Mouse (Mus musculus): ENCODE measurements around the gene Dhx32. TPM values are rescaled to one million over a fixed set of nuclear protein-coding genes. Genes with fewer than 3 reads are reported as not detected.

Dhx32 gene
- polyA plus RNA-seq, 1 experiment from 2014 or later = 27.7 TPM

- 0 out of 2 replicates have a peak, but pooled peaks cover 6% of the 10 kb centered on the region for H3K4me1 ChIP-seq
- no peak overlapping the region for H3K4me2 ChIP-seq
- H3K4me3 ChIP-seq = no peak overlapping the region
- H3K36me3 ChIP-seq = no peaks in the 10 kb centered on the region
- H3K9me3 ChIP-seq = no peaks in the 10 kb centered on the region
- H3K9ac ChIP-seq = no peak overlapping the region
- no peaks in the 10 kb centered on the region for H3K27me3 ChIP-seq
- H3K27ac ChIP-seq = no peak overlapping the region
- WGBS = 83% methylated on average over 8 of the region's 8 CpGs
- ATAC-seq (ENCODE audit: borderline replicate concordance, extremely low read depth, low FRiP score, low TSS enrichment) = no peak
Measured at GRCm38 (mm10) chr7:133747372-133747771, 35.2 kb downstream of the Dhx32 start.

- Histone ChIP-seq H3K9me3 (no peaks in the 10 kb centered on the region), H3K36me3 (peaks cover 5% of the 10 kb centered on the region; the same call in 1 of the 2 replicates), H3K4me2 (no peak overlapping the region), H3K27ac (no peak overlapping the region), H3K4me3 (no peak overlapping the region), H3K9ac (no peak overlapping the region), H3K4me1 (no peaks in the 10 kb centered on the region), H3K27me3 (no peaks in the 10 kb centered on the region)
- no peak for ATAC-seq (ENCODE audit: borderline replicate concordance, extremely low read depth, low FRiP score, low TSS enrichment)
- WGBS = 28% methylated on average over 4 of the region's 4 CpGs
Measured at GRCm38 (mm10) chr7:133744701-133745100, 37.8 kb downstream of the Dhx32 start.

- Histone ChIP-seq H3K9me3 (no peaks in the 10 kb centered on the region), H3K27me3 (no peaks in the 10 kb centered on the region), H3K4me3 (no peak overlapping the region), H3K4me2 (no peak overlapping the region), H3K9ac (no peak overlapping the region), H3K27ac (no peak overlapping the region), H3K36me3 (peaks cover 5% of the 10 kb centered on the region; the same call in 1 of the 2 replicates), H3K4me1 (no peaks in the 10 kb centered on the region)
- WGBS = 60% methylated on average over 1 of the region's 1 CpGs
- ATAC-seq (ENCODE audit: borderline replicate concordance, extremely low read depth, low FRiP score, low TSS enrichment) = no peak
Measured at GRCm38 (mm10) chr7:133744209-133744608, 38.3 kb downstream of the Dhx32 start.

- no peak for ATAC-seq (ENCODE audit: borderline replicate concordance, extremely low read depth, low FRiP score, low TSS enrichment)
- no peak overlapping the region for H3K4me3 ChIP-seq
- peaks cover 5% of the 10 kb centered on the region; the same call in 1 of the 2 replicates for H3K36me3 ChIP-seq
- no peak overlapping the region for H3K9ac ChIP-seq
- no peak overlapping the region for H3K4me2 ChIP-seq
- no peaks in the 10 kb centered on the region for H3K9me3 ChIP-seq
- WGBS = 25% methylated on average over 4 of the region's 4 CpGs
- H3K27me3 ChIP-seq = no peaks in the 10 kb centered on the region
- H3K4me1 ChIP-seq = no peaks in the 10 kb centered on the region
- H3K27ac ChIP-seq = no peak overlapping the region
Measured at GRCm38 (mm10) chr7:133743611-133744010, 38.9 kb downstream of the Dhx32 start.

- Histone ChIP-seq H3K27me3 (no peaks in the 10 kb centered on the region), H3K27ac (no peak overlapping the region), H3K4me3 (no peak overlapping the region), H3K4me2 (no peak overlapping the region), H3K9ac (no peak overlapping the region), H3K9me3 (no peaks in the 10 kb centered on the region), H3K4me1 (no peaks in the 10 kb centered on the region), H3K36me3 (peaks cover 5% of the 10 kb centered on the region; the same call in 1 of the 2 replicates)
- 77% methylated on average over 12 of the region's 12 CpGs for WGBS
- no peak for ATAC-seq (ENCODE audit: borderline replicate concordance, extremely low read depth, low FRiP score, low TSS enrichment)
Measured at GRCm38 (mm10) chr7:133742530-133743325, 39.8 kb downstream of the Dhx32 start.

GRCm38 (mm10) chr7:133740558-133740957 lies 42.0 kb downstream of the Dhx32 start:
- no peak overlapping the region for H3K27ac ChIP-seq
- 87% methylated on average over 7 of the region's 7 CpGs for WGBS
- no peaks in the 10 kb centered on the region for H3K27me3 ChIP-seq
- peaks cover 5% of the 10 kb centered on the region; the same call in 1 of the 2 replicates for H3K36me3 ChIP-seq
- ATAC-seq (ENCODE audit: borderline replicate concordance, extremely low read depth, low FRiP score, low TSS enrichment) = no peak
- no peaks in the 10 kb centered on the region for H3K4me1 ChIP-seq
- no peak overlapping the region for H3K4me2 ChIP-seq
- no peaks in the 10 kb centered on the region for H3K9me3 ChIP-seq
- no peak overlapping the region for H3K4me3 ChIP-seq
- H3K9ac ChIP-seq = no peak overlapping the region

- Histone ChIP-seq H3K27ac (no peak overlapping the region), H3K27me3 (no peaks in the 10 kb centered on the region), H3K36me3 (no peaks in the 10 kb centered on the region), H3K4me2 (no peak overlapping the region), H3K4me1 (no peaks in the 10 kb centered on the region), H3K9ac (no peak overlapping the region), H3K4me3 (no peak overlapping the region), H3K9me3 (no peaks in the 10 kb centered on the region)
- 63% methylated on average over 4 of the region's 4 CpGs for whole genome bisulfite sequencing
- ATAC-seq (ENCODE audit: borderline replicate concordance, extremely low read depth, low FRiP score, low TSS enrichment) = no peak
Measured at GRCm38 (mm10) chr7:133731971-133732645, 50.4 kb downstream of the Dhx32 start.

- Histone ChIP-seq H3K36me3 (no peaks in the 10 kb centered on the region), H3K4me3 (no peak overlapping the region), H3K27me3 (no peaks in the 10 kb centered on the region), H3K9ac (no peak overlapping the region), H3K4me2 (no peak overlapping the region), H3K4me1 (no peaks in the 10 kb centered on the region), H3K27ac (no peak overlapping the region), H3K9me3 (no peaks in the 10 kb centered on the region)
- ATAC-seq (ENCODE audit: borderline replicate concordance, extremely low read depth, low FRiP score, low TSS enrichment) = no peak
- 74% methylated on average over 11 of the region's 11 CpGs for WGBS
Measured at GRCm38 (mm10) chr7:133730324-133731191, 52.0 kb downstream of the Dhx32 start.

GRCm38 (mm10) chr7:133729351-133729750 lies 53.2 kb downstream of the Dhx32 start:
- H3K9ac ChIP-seq = no peak overlapping the region
- 77% methylated on average over 5 of the region's 5 CpGs for WGBS

GRCm38 (mm10) chr7:133727027-133727426 lies 55.5 kb downstream of the Dhx32 start:
- Histone ChIP-seq H3K4me2 (no peak overlapping the region), H3K36me3 (peaks cover 18% of the 10 kb centered on the region), H3K4me1 (no peaks in the 10 kb centered on the region), H3K9ac (no peak overlapping the region), H3K27ac (no peak overlapping the region), H3K4me3 (no peak overlapping the region), H3K9me3 (no peaks in the 10 kb centered on the region), H3K27me3 (no peaks in the 10 kb centered on the region)
- WGBS = 67% methylated on average over 6 of the region's 6 CpGs
- no peak for ATAC-seq (ENCODE audit: borderline replicate concordance, extremely low read depth, low FRiP score, low TSS enrichment)

More at GRCm38 (mm10) chr7:133729351-133729750, 53.2 kb downstream of the Dhx32 start:
- H3K4me2 ChIP-seq = no peak overlapping the region
- H3K9me3 ChIP-seq = no peaks in the 10 kb centered on the region
- no peak overlapping the region for H3K27ac ChIP-seq
- H3K4me3 ChIP-seq = no peak overlapping the region
- 0 out of 2 replicates have a peak, but pooled peaks cover 5% of the 10 kb centered on the region for H3K36me3 ChIP-seq
- H3K4me1 ChIP-seq = no peaks in the 10 kb centered on the region
- H3K27me3 ChIP-seq = no peaks in the 10 kb centered on the region
- no peak for ATAC-seq (ENCODE audit: borderline replicate concordance, extremely low read depth, low FRiP score, low TSS enrichment)

GRCm38 (mm10) chr7:133725571-133725970 lies 57.0 kb downstream of the Dhx32 start:
- Histone ChIP-seq H3K27me3 (no peaks in the 10 kb centered on the region), H3K9me3 (no peaks in the 10 kb centered on the region), H3K9ac (no peak overlapping the region), H3K4me1 (no peaks in the 10 kb centered on the region), H3K27ac (no peak overlapping the region), H3K36me3 (peaks cover 31% of the 10 kb centered on the region), H3K4me3 (no peak overlapping the region), H3K4me2 (no peak overlapping the region)
- ATAC-seq (ENCODE audit: borderline replicate concordance, extremely low read depth, low FRiP score, low TSS enrichment) = no peak
- 65% methylated on average over 10 of the region's 10 CpGs for WGBS

All from lung, embryonic 15.5 days (tissue).